Comparison of ENCODE assay signal across 11 mouse cellular contexts in genomic region chr13:54325814-54326213, GRCm38 (mm10). TPM values are rescaled to one million over a fixed set of nuclear protein-coding genes. Genes with fewer than 3 reads are reported as not detected.
DNase-seq lines count a peak whose midpoint lies in the region; ATAC-seq lines count a peak whose summit lies in the region.
"Had no signal": no experiment of that assay in that cellular context is flagged by ENCODE, and none has a peak within 500 bp of the region (broad histone marks: within the 10 kb centered on the region; RNA-seq: fewer than 3 reads in every experiment).

No protein-coding gene starts in this region.

- H3K27ac ChIP-seq in forebrain, embryonic 13.5 days = peak overlapping the region; percentile 60
- H3K27ac ChIP-seq: liver, embryonic 12.5 days had no signal

- intact Hi-C loops in left cerebral cortex, postnatal 25 days (cut with DNase I) = no loop called here

- peak overlapping the region; percentile 34 for H3K4me2 ChIP-seq in forebrain, embryonic 13.5 days
- H3K4me2 ChIP-seq: liver, embryonic 12.5 days had no signal

- H3K27me3 ChIP-seq in forebrain, embryonic 13.5 days = no peaks in the 10 kb centered on the region

- no peak overlapping the region for H3K4me3 ChIP-seq in forebrain, embryonic 13.5 days
- H3K4me3 ChIP-seq: liver, embryonic 12.5 days; megakaryocyte, embryonic 14.5 days had no signal

- peak; percentile 69 for ATAC-seq in forebrain, embryonic 13.5 days
- ATAC-seq: liver, embryonic 12.5 days had no signal

- no peak overlapping the region for H3K9ac ChIP-seq in forebrain, embryonic 13.5 days
- H3K9ac ChIP-seq: liver, embryonic 12.5 days had no signal

- WGBS in forebrain, embryonic 13.5 days = 42% methylated on average over 7 of the region's 7 CpGs

- no peaks in the 10 kb centered on the region for H3K9me3 ChIP-seq in forebrain, embryonic 13.5 days (replicated peaks)
- H3K9me3 ChIP-seq: liver, embryonic 12.5 days; megakaryocyte, embryonic 14.5 days had no signal

- H3K36me3 ChIP-seq in forebrain, embryonic 13.5 days (ENCODE audit: poor library complexity, severe bottlenecking) = 0 out of 2 replicates have a peak, but pooled peaks cover 4% of the 10 kb centered on the region
- H3K36me3 ChIP-seq: liver, embryonic 12.5 days had no signal

- peaks cover 74% of the 10 kb centered on the region for H3K4me1 ChIP-seq in forebrain, embryonic 13.5 days

- peak; percentile 54 for DNase-seq in layer of hippocampus, adult 11-12 months (ENCODE audit: low spot score)
- DNase-seq in layer of hippocampus, adult 9-10 months (ENCODE audit: low spot score) = no peak
- peak; percentile 52 to 85 for DNase-seq in left cerebral cortex, postnatal 25 days (ENCODE audit: low spot score in 2 of 2)
- peak; percentile 30 for DNase-seq in right cerebral cortex, postnatal 14 days
- DNase-seq in thymus, postnatal 4 days = no peak
- DNase-seq in thymus, postnatal 25 days = no peak
- no peak for DNase-seq in heart, adult 18-20 months
- DNase-seq: kidney, adult 11 months had no signal

RNA-seq across cellular contexts. Expression of gene Cplx2, which starts 45.3 kb away (rescaled TPM):
- polyA plus RNA-seq in forebrain, embryonic 13.5 days (2015; fragmentation: Nextera tagmentation; extraction: Ambion mirVana) = 20.0 and 22.8 TPM in 2 replicates
- 100 to 1,000 TPM; 714 to 786 TPM for total RNA-seq in left cerebral cortex, postnatal 25 days (2021)
- 1 to 10 TPM; 2.0 to 2.5 TPM for total RNA-seq in heart, adult 18-20 months (2021)

Comparison
In these comparisons a context has a peak if more than half of its experiments do, and no peak if none do; other contexts are left out.
1. DNase-seq: peak in layer of hippocampus, adult 11-12 months (single experiment), left cerebral cortex, postnatal 25 days (2 of 2) and right cerebral cortex, postnatal 14 days (single experiment); none in layer of hippocampus, adult 9-10 months (single experiment), thymus, postnatal 4 days (single experiment), thymus, postnatal 25 days (single experiment) and heart, adult 18-20 months (0 of 2).
2. RNA of gene Cplx2, which starts 45.3 kb away (total RNA-seq): 714 to 786 TPM in left cerebral cortex, postnatal 25 days; 2.0 to 2.5 TPM in heart, adult 18-20 months; every median in the first group is over 100 times any median in the second.